Mouse (Mus musculus) monocyte, adult 2 months (primary cell): ENCODE results near the gene Krt32.

ENCODE experiments used
- DNase-seq, 2 experiments: peaks; one replicate each; pipeline ENCODE4 v3.0.0; 2022; ENCODE audit warnings: low spot score in 2 of 2, low read depth in 1 of 2

The Krt32 gene

GRCm38 (mm10) chr11:100087861-100088260 lies at the start of gene Krt32:
Gene Krt32, minus strand, starts transcription at chr11:100088226.
- DNase-seq = no peak

- no peak for DNase-seq
Measured at GRCm38 (mm10) chr11:100137693-100138092, 49.7 kb upstream of the Krt32 start.

- no peak for DNase-seq
Measured at GRCm38 (mm10) chr11:100136559-100136958, 48.5 kb upstream of the Krt32 start.

- no peak for DNase-seq
Measured at GRCm38 (mm10) chr11:100135731-100136130, 47.7 kb upstream of the Krt32 start, which contains the start of gene Krt15. Gene Krt15, minus strand, starts transcription at chr11:100135928.

GRCm38 (mm10) chr11:100124901-100125300 lies 36.9 kb upstream of the Krt32 start:
- no peak for DNase-seq

- no peak for DNase-seq
Measured at GRCm38 (mm10) chr11:100121466-100121865, 33.4 kb upstream of the Krt32 start, which contains the start of gene Krt13. Gene Krt13, minus strand, starts transcription at chr11:100121566.

GRCm38 (mm10) chr11:100120331-100120730 lies 32.3 kb upstream of the Krt32 start:
- DNase-seq = no peak

GRCm38 (mm10) chr11:100113742-100114029 lies 25.7 kb upstream of the Krt32 start:
- DNase-seq = no peak

- DNase-seq = no peak
Measured at GRCm38 (mm10) chr11:100112935-100113741, 25.1 kb upstream of the Krt32 start.

GRCm38 (mm10) chr11:100105576-100106122 lies 17.6 kb upstream of the Krt32 start, which contains the start of gene Krt36:
Gene Krt36, minus strand, starts transcription at chr11:100105626.
- DNase-seq = no peak

GRCm38 (mm10) chr11:100102693-100103429 lies 14.8 kb upstream of the Krt32 start:
- no peak for DNase-seq

GRCm38 (mm10) chr11:100100391-100100790 lies 12.4 kb upstream of the Krt32 start:
- no peak for DNase-seq

- DNase-seq = no peak
Measured at GRCm38 (mm10) chr11:100097819-100098218, 9.8 kb upstream of the Krt32 start.

GRCm38 (mm10) chr11:100096141-100096540 lies 8.1 kb upstream of the Krt32 start, which contains the start of gene Krt35:
Gene Krt35, minus strand, starts transcription at chr11:100096241.
- no peak for DNase-seq

GRCm38 (mm10) chr11:100088378-100089025 lies 476 bp upstream of the Krt32 start:
- DNase-seq = no peak

- no peak for DNase-seq
Measured at GRCm38 (mm10) chr11:100073873-100074272, 14.2 kb downstream of the Krt32 start.

- DNase-seq = no peak
Measured at GRCm38 (mm10) chr11:100067293-100068036, 20.6 kb downstream of the Krt32 start.

- no peak for DNase-seq
Measured at GRCm38 (mm10) chr11:100066236-100067010, 21.6 kb downstream of the Krt32 start.

GRCm38 (mm10) chr11:100058875-100059274 lies 29.2 kb downstream of the Krt32 start:
- no peak for DNase-seq
